Mouse (Mus musculus): Measurements from ENCODE around the gene Gtpbp10. TPM values are rescaled to one million over a fixed set of nuclear protein-coding genes. Genes with fewer than 3 reads are reported as not detected.

The Gtpbp10 gene
- polyA plus RNA-seq, 1 experiment: 3.0 TPM

DNA sequence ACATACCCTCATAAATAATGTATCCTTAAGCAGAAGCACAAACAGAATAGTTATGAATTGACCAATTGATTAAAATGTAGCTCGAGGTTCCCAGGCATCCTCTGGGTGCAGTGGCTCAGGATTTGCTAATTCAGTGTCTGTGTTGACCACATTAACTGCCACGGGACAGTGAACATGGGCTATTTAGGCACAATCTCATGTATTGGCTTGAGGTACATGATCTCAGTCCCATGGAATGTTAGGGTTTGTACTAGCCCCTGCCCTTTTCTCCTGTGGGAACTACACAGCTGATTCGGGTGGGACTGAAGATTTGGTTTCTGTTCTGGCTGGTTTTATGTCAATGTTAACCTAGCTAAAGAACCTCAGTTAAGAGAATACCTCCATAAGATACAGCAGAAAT, 62.9 kb downstream of the Gtpbp10 start:
- no peaks in the 10 kb centered on the region for H3K27me3 ChIP-seq (ENCODE audit: control insufficient read depth, insufficient read depth, low read length)
- TF ChIP-seq CTCF (IDR thresholded peaks at IDR 0.05; ENCODE audit: control insufficient read depth, insufficient read depth, insufficient replicate concordance, low read depth, low read length) (no peak), POLR2A (IDR thresholded peaks at IDR 0.05; ENCODE audit: control insufficient read depth, low read depth, low read length) (no peak)
- no peak overlapping the region for H3K4me3 ChIP-seq (ENCODE audit: control insufficient read depth, low read depth, low read length)
- no peaks in the 10 kb centered on the region for H3K4me1 ChIP-seq (ENCODE audit: control insufficient read depth, insufficient read depth, low read length)
- H3K36me3 ChIP-seq (ENCODE audit: control insufficient read depth, insufficient read depth, low read length): no peaks in the 10 kb centered on the region
- H3K27ac ChIP-seq (ENCODE audit: control insufficient read depth, insufficient read depth, low read depth, low read length): no peak overlapping the region

- no peak overlapping the region for H3K27ac ChIP-seq (ENCODE audit: control insufficient read depth, insufficient read depth, low read depth, low read length)
- no peaks in the 10 kb centered on the region for H3K4me1 ChIP-seq (ENCODE audit: control insufficient read depth, insufficient read depth, low read length)
- TF ChIP-seq CTCF (IDR thresholded peaks at IDR 0.05; ENCODE audit: control insufficient read depth, insufficient read depth, insufficient replicate concordance, low read depth, low read length) (no peak), POLR2A (IDR thresholded peaks at IDR 0.05; ENCODE audit: control insufficient read depth, low read depth, low read length) (no peak)
- no peak overlapping the region for H3K4me3 ChIP-seq (ENCODE audit: control insufficient read depth, low read depth, low read length)
- no peaks in the 10 kb centered on the region for H3K27me3 ChIP-seq (ENCODE audit: control insufficient read depth, insufficient read depth, low read length)
- no peaks in the 10 kb centered on the region for H3K36me3 ChIP-seq (ENCODE audit: control insufficient read depth, insufficient read depth, low read length)
Observed at GRCm38 (mm10) chr5:5495042-5495441, 64.3 kb downstream of the Gtpbp10 start.

GRCm38 (mm10) chr5:5494269-5495005, 64.9 kb downstream of the Gtpbp10 start:
- peak; percentile 64; the same call in 1 of the 2 replicates for TF ChIP-seq CTCF (IDR thresholded peaks at IDR 0.05; ENCODE audit: control insufficient read depth, insufficient read depth, insufficient replicate concordance, low read depth, low read length)
- TF ChIP-seq POLR2A (IDR thresholded peaks at IDR 0.05; ENCODE audit: control insufficient read depth, low read depth, low read length): no peak
- no peaks in the 10 kb centered on the region for H3K4me1 ChIP-seq (ENCODE audit: control insufficient read depth, insufficient read depth, low read length)
- no peaks in the 10 kb centered on the region for H3K27me3 ChIP-seq (ENCODE audit: control insufficient read depth, insufficient read depth, low read length)
- H3K4me3 ChIP-seq (ENCODE audit: control insufficient read depth, low read depth, low read length): no peak overlapping the region
- H3K27ac ChIP-seq (ENCODE audit: control insufficient read depth, insufficient read depth, low read depth, low read length): no peak overlapping the region
- H3K36me3 ChIP-seq (ENCODE audit: control insufficient read depth, insufficient read depth, low read length): no peaks in the 10 kb centered on the region

- H3K4me3 ChIP-seq (ENCODE audit: control insufficient read depth, low read depth, low read length): no peak overlapping the region
Observed at GRCm38 (mm10) chr5:5492163-5492562, 67.2 kb downstream of the Gtpbp10 start.

More at GRCm38 (mm10) chr5:5492163-5492562, 67.2 kb downstream of the Gtpbp10 start:
- Histone ChIP-seq H3K36me3 (ENCODE audit: control insufficient read depth, insufficient read depth, low read length) (no peaks in the 10 kb centered on the region), H3K27ac (ENCODE audit: control insufficient read depth, insufficient read depth, low read depth, low read length) (no peak overlapping the region), H3K4me1 (ENCODE audit: control insufficient read depth, insufficient read depth, low read length) (no peaks in the 10 kb centered on the region), H3K27me3 (ENCODE audit: control insufficient read depth, insufficient read depth, low read length) (no peaks in the 10 kb centered on the region)
- no peak for TF ChIP-seq CTCF (IDR thresholded peaks at IDR 0.05; ENCODE audit: control insufficient read depth, insufficient read depth, insufficient replicate concordance, low read depth, low read length)
- TF ChIP-seq POLR2A (IDR thresholded peaks at IDR 0.05; ENCODE audit: control insufficient read depth, low read depth, low read length): no peak

Other genes with a start within 250 kb of the Gtpbp10 start
- 3.0 and 3.1 TPM in 2 replicates for gene Cdk14, start 139.2 kb downstream of the Gtpbp10 start, polyA plus RNA-seq (2012; rRNA removed)
- gene 1700015F17Rik, start 80.4 kb downstream of the Gtpbp10 start, polyA plus RNA-seq (2012; rRNA removed): 272 and 296 TPM in 2 replicates
- gene Cldn12, start 44.6 kb downstream of the Gtpbp10 start, polyA plus RNA-seq (2012; rRNA removed): 4.2 and 7.7 TPM in 2 replicates
- 0.34 and 0.38 TPM in 2 replicates for gene Gm8773, start 14.3 kb upstream of the Gtpbp10 start, polyA plus RNA-seq (2012; rRNA removed)
- gene Cfap69, start 104.7 kb upstream of the Gtpbp10 start, polyA plus RNA-seq (2012; rRNA removed): 163 and 169 TPM in 2 replicates
- gene Steap2, start 135.0 kb upstream of the Gtpbp10 start, polyA plus RNA-seq (2012; rRNA removed): 4.4 and 6.2 TPM in 2 replicates
- gene Steap1, start 189.8 kb upstream of the Gtpbp10 start, polyA plus RNA-seq (2012; rRNA removed): 1.1 TPM in 2 replicates

All from testis, adult 2 months (tissue).